Comparison of ENCODE assay signal across 21 mouse cellular contexts in the genomic region with DNA sequence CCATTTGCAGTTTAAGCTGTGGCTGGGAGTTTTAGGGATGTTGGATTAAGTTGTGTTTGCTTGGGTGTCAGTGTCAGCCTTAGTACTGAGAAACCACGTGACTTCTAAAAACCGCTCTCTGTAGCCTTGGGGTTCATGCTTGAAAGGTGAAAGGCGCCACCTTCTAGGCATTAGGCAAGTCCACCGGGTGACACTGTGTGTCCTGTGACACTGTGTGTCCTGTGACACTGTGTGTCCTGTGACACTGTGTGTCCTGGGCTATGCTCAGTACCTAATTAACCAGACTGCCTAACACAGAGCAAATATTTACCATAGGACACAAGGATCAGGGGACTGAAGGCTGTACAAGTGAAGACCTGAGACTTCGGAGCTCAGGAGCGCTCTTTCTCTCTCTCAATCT. TPM values are rescaled to one million over a fixed set of nuclear protein-coding genes. Genes with fewer than 3 reads are reported as not detected.
DNase-seq lines count a peak whose midpoint lies in the region; ATAC-seq and TF ChIP-seq lines count a peak whose summit lies in the region.
"Had no signal": no experiment of that assay in that cellular context is flagged by ENCODE, and none has a peak within 500 bp of the region (broad histone marks: within the 10 kb centered on the region; RNA-seq: fewer than 3 reads in every experiment).

No protein-coding gene starts in this region.

- no peak for DNase-seq in heart, adult 11 months
- DNase-seq in liver, postnatal 0 days = no peak
- no peak for DNase-seq in forebrain, embryonic 11.5 days (ENCODE audit: low spot score)
- DNase-seq: adrenal gland, adult 2 months; adrenal gland, postnatal 25 days; cerebellum, adult 18-20 months; cerebellum, adult 9-11 months; cerebellum, postnatal 36 days; gastrocnemius, adult 2 months; gastrocnemius, postnatal 25 days; heart, postnatal 4 days; kidney, adult 18-20 months had no signal

- H3K9ac ChIP-seq in heart, embryonic 14.5 days (ENCODE audit: low read length) = peak overlapping the region; percentile 74
- H3K9ac ChIP-seq in intestine, postnatal 0 days (ENCODE audit: low read depth, low read length) = no peak overlapping the region
- H3K9ac ChIP-seq in intestine, embryonic 15.5 days = no peak overlapping the region
- no peak overlapping the region for H3K9ac ChIP-seq in liver, embryonic 16.5 days (ENCODE audit: low read depth, low read length)
- H3K9ac ChIP-seq in liver, postnatal 0 days (replicated peaks) = no peak overlapping the region
- H3K9ac ChIP-seq in forebrain, embryonic 11.5 days (ENCODE audit: low read length) = no peak overlapping the region
- H3K9ac ChIP-seq: forebrain, embryonic 13.5 days; hindbrain, embryonic 12.5 days had no signal

- no peak overlapping the region for H3K4me3 ChIP-seq in heart, embryonic 14.5 days (ENCODE audit: control insufficient read depth in 1 of 2, insufficient read depth in 1 of 2, low read depth in 1 of 2, low read length in 2 of 2)
- H3K4me3 ChIP-seq in intestine, postnatal 0 days (ENCODE audit: low read depth, low read length) = no peak overlapping the region
- H3K4me3 ChIP-seq in intestine, embryonic 15.5 days (replicated peaks) = no peak overlapping the region
- no peak overlapping the region for H3K4me3 ChIP-seq in liver, embryonic 16.5 days (ENCODE audit: low read depth, low read length)
- H3K4me3 ChIP-seq in liver, postnatal 0 days (ENCODE audit: low read depth, low read length) = no peak overlapping the region
- no peak overlapping the region for H3K4me3 ChIP-seq in forebrain, embryonic 11.5 days (ENCODE audit: low read depth, low read length)
- H3K4me3 ChIP-seq: forebrain, embryonic 13.5 days; gastrocnemius, adult 2 months; hindbrain, embryonic 12.5 days had no signal

- TF ChIP-seq EP300 in liver, postnatal 0 days (IDR thresholded peaks at IDR 0.05; ENCODE audit: low read depth) = no peak

- 0 out of 2 replicates have a peak, but pooled peaks cover 9% of the 10 kb centered on the region for H3K9me3 ChIP-seq in heart, embryonic 14.5 days (ENCODE audit: control insufficient read depth, low read length)
- no peaks in the 10 kb centered on the region for H3K9me3 ChIP-seq in intestine, postnatal 0 days (ENCODE audit: control insufficient read depth)
- no peaks in the 10 kb centered on the region for H3K9me3 ChIP-seq in intestine, embryonic 15.5 days
- no peaks in the 10 kb centered on the region for H3K9me3 ChIP-seq in liver, embryonic 16.5 days (replicated peaks; ENCODE audit: control insufficient read depth, low read length)
- peaks cover 2% of the 10 kb centered on the region; the same call in 1 of the 2 replicates for H3K9me3 ChIP-seq in liver, postnatal 0 days (ENCODE audit: low read length)
- no peaks in the 10 kb centered on the region for H3K9me3 ChIP-seq in forebrain, embryonic 11.5 days (ENCODE audit: control insufficient read depth, low read length)
- H3K9me3 ChIP-seq: hindbrain, embryonic 12.5 days had no signal

- TF ChIP-seq CTCF in intestine, postnatal 0 days (IDR thresholded peaks at IDR 0.05; ENCODE audit: low read depth) = no peak
- no peak for TF ChIP-seq CTCF in liver, postnatal 0 days (IDR thresholded peaks at IDR 0.05; ENCODE audit: low read depth)

- H3K27me3 ChIP-seq in heart, embryonic 14.5 days (ENCODE audit: control insufficient read depth, insufficient read depth, low read length) = no peaks in the 10 kb centered on the region
- no peaks in the 10 kb centered on the region for H3K27me3 ChIP-seq in intestine, postnatal 0 days (replicated peaks; ENCODE audit: control insufficient read depth, insufficient read depth, low read length)
- H3K27me3 ChIP-seq in intestine, embryonic 15.5 days (replicated peaks) = no peaks in the 10 kb centered on the region; the same call in 1 of the 2 replicates
- peaks cover 6% of the 10 kb centered on the region; the same call in 1 of the 2 replicates for H3K27me3 ChIP-seq in liver, embryonic 16.5 days (ENCODE audit: control insufficient read depth, insufficient read depth, low read depth, low read length)
- no peaks in the 10 kb centered on the region for H3K27me3 ChIP-seq in liver, postnatal 0 days (ENCODE audit: insufficient read depth, low read length)
- H3K27me3 ChIP-seq in forebrain, embryonic 11.5 days (ENCODE audit: control insufficient read depth, insufficient read depth, low read length) = no peaks in the 10 kb centered on the region; the same call in 1 of the 2 replicates

- 83% methylated on average over 6 of the region's 6 CpGs for WGBS in heart, embryonic 14.5 days
- WGBS in intestine, postnatal 0 days = 65% methylated on average over 6 of the region's 6 CpGs
- 69% methylated on average over 6 of the region's 6 CpGs for WGBS in intestine, embryonic 15.5 days
- WGBS in liver, embryonic 16.5 days (ENCODE audit: insufficient replicate concordance) = 76% methylated on average over 6 of the region's 6 CpGs
- WGBS in liver, postnatal 0 days (ENCODE audit: insufficient replicate concordance) = 77% methylated on average over 6 of the region's 6 CpGs
- 74% methylated on average over 6 of the region's 6 CpGs for WGBS in forebrain, embryonic 11.5 days

- peak overlapping the region; percentile 87; the same call in 1 of the 2 replicates for H3K4me2 ChIP-seq in heart, embryonic 14.5 days (ENCODE audit: low read length)
- 0 out of 2 replicates have a peak overlapping the region, but pooled peaks have one; percentile 71 for H3K4me2 ChIP-seq in intestine, postnatal 0 days (replicated peaks; ENCODE audit: low read depth)
- no peak overlapping the region for H3K4me2 ChIP-seq in intestine, embryonic 15.5 days (replicated peaks)
- H3K4me2 ChIP-seq in liver, embryonic 16.5 days (ENCODE audit: low read depth, low read length) = no peak overlapping the region
- no peak overlapping the region for H3K4me2 ChIP-seq in liver, postnatal 0 days (ENCODE audit: low read depth, low read length)
- H3K4me2 ChIP-seq in forebrain, embryonic 11.5 days (ENCODE audit: low read depth, low read length, severe bottlenecking) = no peak overlapping the region
- H3K4me2 ChIP-seq: forebrain, embryonic 13.5 days; hindbrain, embryonic 12.5 days had no signal

- H3K36me3 ChIP-seq in heart, embryonic 14.5 days (ENCODE audit: control insufficient read depth, insufficient read depth, low read length) = peaks cover 5% of the 10 kb centered on the region; the same call in 1 of the 2 replicates
- no peaks in the 10 kb centered on the region for H3K36me3 ChIP-seq in intestine, postnatal 0 days (ENCODE audit: control insufficient read depth, insufficient read depth)
- H3K36me3 ChIP-seq in intestine, embryonic 15.5 days = no peaks in the 10 kb centered on the region
- no peaks in the 10 kb centered on the region for H3K36me3 ChIP-seq in liver, embryonic 16.5 days (ENCODE audit: control insufficient read depth, insufficient read depth)
- H3K36me3 ChIP-seq in liver, postnatal 0 days (replicated peaks; ENCODE audit: insufficient read depth, low read length) = no peaks in the 10 kb centered on the region
- H3K36me3 ChIP-seq in forebrain, embryonic 11.5 days (ENCODE audit: control insufficient read depth, insufficient read depth, low read length) = no peaks in the 10 kb centered on the region
- H3K36me3 ChIP-seq: embryonic facial prominence, embryonic 13.5 days; hindbrain, embryonic 12.5 days had no signal

- no peak for ATAC-seq in heart, embryonic 14.5 days (ENCODE audit: insufficient number of reproducible peaks, insufficient read depth, low FRiP score, low read depth)
- ATAC-seq in intestine, postnatal 0 days = no peak
- no peak for ATAC-seq in intestine, embryonic 15.5 days
- peak; percentile 49 for ATAC-seq in liver, embryonic 16.5 days (ENCODE audit: low read depth)
- peak; percentile 62 for ATAC-seq in liver, postnatal 0 days
- ATAC-seq in forebrain, embryonic 11.5 days (replicated peaks; ENCODE audit: low FRiP score) = no peak
- ATAC-seq: forebrain, embryonic 13.5 days; hindbrain, embryonic 16.5 days; inflammation-experienced regulatory T-cells, adult 6 months had no signal

- peak overlapping the region in 1 of 2 experiments; percentile 95; a peak in 2 of 4 replicates for H3K27ac ChIP-seq in heart, embryonic 14.5 days (replicated peaks in 1 of 2; ENCODE audit: control insufficient read depth in 1 of 2, insufficient read depth in 1 of 2, low read depth in 2 of 2, low read length in 2 of 2)
- H3K27ac ChIP-seq in intestine, postnatal 0 days (ENCODE audit: low read depth, low read length) = no peak overlapping the region
- H3K27ac ChIP-seq in intestine, embryonic 15.5 days = no peak overlapping the region
- H3K27ac ChIP-seq in liver, embryonic 16.5 days (ENCODE audit: low read length) = no peak overlapping the region
- H3K27ac ChIP-seq in liver, postnatal 0 days (ENCODE audit: low read depth) = no peak overlapping the region
- H3K27ac ChIP-seq in forebrain, embryonic 11.5 days (ENCODE audit: low read depth, low read length) = no peak overlapping the region
- H3K27ac ChIP-seq: embryonic facial prominence, embryonic 13.5 days; forebrain, embryonic 13.5 days; gastrocnemius, adult 2 months; hindbrain, embryonic 12.5 days had no signal

- H3K4me1 ChIP-seq in heart, embryonic 14.5 days (ENCODE audit: control insufficient read depth in 2 of 2, insufficient read depth in 2 of 2, low read length in 2 of 2) = peaks cover 34 to 52% of the 10 kb centered on the region in 2 experiments
- peaks cover 8% of the 10 kb centered on the region; the same call in 1 of the 2 replicates for H3K4me1 ChIP-seq in intestine, postnatal 0 days (replicated peaks; ENCODE audit: control insufficient read depth, insufficient read depth, low read length)
- peaks cover 16% of the 10 kb centered on the region for H3K4me1 ChIP-seq in intestine, embryonic 15.5 days (replicated peaks)
- H3K4me1 ChIP-seq in liver, embryonic 16.5 days (ENCODE audit: control insufficient read depth, low read depth, low read length) = peaks cover 20% of the 10 kb centered on the region
- H3K4me1 ChIP-seq in liver, postnatal 0 days (ENCODE audit: insufficient read depth) = peaks cover 18% of the 10 kb centered on the region
- H3K4me1 ChIP-seq in forebrain, embryonic 11.5 days (replicated peaks; ENCODE audit: control insufficient read depth, insufficient read depth, low read length) = peaks cover 4% of the 10 kb centered on the region

RNA-seq across cellular contexts. Expression of a gene that starts 33.3 kb away (rescaled TPM):
- 4.2 and 5.0 TPM in 2 replicates for polyA plus RNA-seq in heart, embryonic 14.5 days (2014; fragmentation: Nextera tagmentation; extraction: Ambion mirVana)
- 0.94 and 1.4 TPM in 2 replicates for polyA plus RNA-seq in intestine, postnatal 0 days (2015; fragmentation: Nextera tagmentation; extraction: Ambion mirVana)
- 5.1 and 6.5 TPM in 2 replicates for polyA plus RNA-seq in intestine, embryonic 15.5 days (2015; fragmentation: Nextera tagmentation; extraction: Ambion mirVana)
- polyA plus RNA-seq in liver, embryonic 16.5 days (2015; fragmentation: Nextera tagmentation; extraction: Ambion mirVana) = 4.6 and 5.3 TPM in 2 replicates
- 1.6 and 2.7 TPM in 2 replicates for polyA plus RNA-seq in liver, postnatal 0 days (2015; fragmentation: Nextera tagmentation; extraction: Ambion mirVana)
- 11.1 and 11.3 TPM in 2 replicates for polyA plus RNA-seq in forebrain, embryonic 11.5 days (2014; fragmentation: Nextera tagmentation; extraction: Ambion mirVana)

RNA-seq across cellular contexts. Expression of a gene that starts 38.8 kb away (rescaled TPM):
- polyA plus RNA-seq in heart, embryonic 14.5 days (2014; fragmentation: Nextera tagmentation; extraction: Ambion mirVana) = 172 and 177 TPM in 2 replicates
- 0.08 and 0.58 TPM in 2 replicates for polyA plus RNA-seq in intestine, postnatal 0 days (2015; fragmentation: Nextera tagmentation; extraction: Ambion mirVana)
- 0.14 TPM in 1 of 2 replicates, not detected in the other for polyA plus RNA-seq in intestine, embryonic 15.5 days (2015; fragmentation: Nextera tagmentation; extraction: Ambion mirVana)
- not detected in 2 replicates for polyA plus RNA-seq in liver, embryonic 16.5 days (2015; fragmentation: Nextera tagmentation; extraction: Ambion mirVana)
- not detected in 2 replicates for polyA plus RNA-seq in liver, postnatal 0 days (2015; fragmentation: Nextera tagmentation; extraction: Ambion mirVana)
- polyA plus RNA-seq in forebrain, embryonic 11.5 days (2014; fragmentation: Nextera tagmentation; extraction: Ambion mirVana) = not detected in 2 replicates
- polyA plus RNA-seq: forebrain, embryonic 13.5 days; hindbrain, embryonic 12.5 days; hindbrain, embryonic 16.5 days; inflammation-experienced regulatory T-cells, adult 6 months had no signal

RNA-seq across cellular contexts. Expression of a gene that starts 49.3 kb away (rescaled TPM):
- 5.2 and 8.0 TPM in 2 replicates for polyA plus RNA-seq in heart, embryonic 14.5 days (2014; fragmentation: Nextera tagmentation; extraction: Ambion mirVana)
- polyA plus RNA-seq in intestine, postnatal 0 days (2015; fragmentation: Nextera tagmentation; extraction: Ambion mirVana) = 11.2 and 11.6 TPM in 2 replicates
- 6.6 and 6.9 TPM in 2 replicates for polyA plus RNA-seq in intestine, embryonic 15.5 days (2015; fragmentation: Nextera tagmentation; extraction: Ambion mirVana)
- polyA plus RNA-seq in liver, embryonic 16.5 days (2015; fragmentation: Nextera tagmentation; extraction: Ambion mirVana) = 2.1 and 2.6 TPM in 2 replicates
- polyA plus RNA-seq in liver, postnatal 0 days (2015; fragmentation: Nextera tagmentation; extraction: Ambion mirVana) = 2.5 and 2.7 TPM in 2 replicates
- 4.5 and 4.9 TPM in 2 replicates for polyA plus RNA-seq in forebrain, embryonic 11.5 days (2014; fragmentation: Nextera tagmentation; extraction: Ambion mirVana)

RNA-seq across cellular contexts. Expression of a gene that starts 55.8 kb away (rescaled TPM):
- polyA plus RNA-seq in heart, embryonic 14.5 days (2014; fragmentation: Nextera tagmentation; extraction: Ambion mirVana) = 156 and 173 TPM in 2 replicates
- 287 and 304 TPM in 2 replicates for polyA plus RNA-seq in intestine, postnatal 0 days (2015; fragmentation: Nextera tagmentation; extraction: Ambion mirVana)
- polyA plus RNA-seq in intestine, embryonic 15.5 days (2015; fragmentation: Nextera tagmentation; extraction: Ambion mirVana) = 246 and 261 TPM in 2 replicates
- polyA plus RNA-seq in liver, embryonic 16.5 days (2015; fragmentation: Nextera tagmentation; extraction: Ambion mirVana) = 73.9 and 80.2 TPM in 2 replicates
- 83.4 and 87.1 TPM in 2 replicates for polyA plus RNA-seq in liver, postnatal 0 days (2015; fragmentation: Nextera tagmentation; extraction: Ambion mirVana)
- 141 and 154 TPM in 2 replicates for polyA plus RNA-seq in forebrain, embryonic 11.5 days (2014; fragmentation: Nextera tagmentation; extraction: Ambion mirVana)

RNA-seq across cellular contexts. Expression of a gene that starts 57.5 kb away (rescaled TPM):
- 1.5 TPM in 2 replicates for polyA plus RNA-seq in heart, embryonic 14.5 days (2014; fragmentation: Nextera tagmentation; extraction: Ambion mirVana)
- 0.35 and 0.39 TPM in 2 replicates for polyA plus RNA-seq in intestine, postnatal 0 days (2015; fragmentation: Nextera tagmentation; extraction: Ambion mirVana)
- polyA plus RNA-seq in intestine, embryonic 15.5 days (2015; fragmentation: Nextera tagmentation; extraction: Ambion mirVana) = 1.2 and 1.6 TPM in 2 replicates
- 0.21 and 0.33 TPM in 2 replicates for polyA plus RNA-seq in liver, embryonic 16.5 days (2015; fragmentation: Nextera tagmentation; extraction: Ambion mirVana)
- polyA plus RNA-seq in liver, postnatal 0 days (2015; fragmentation: Nextera tagmentation; extraction: Ambion mirVana) = 0.19 and 0.33 TPM in 2 replicates
- polyA plus RNA-seq in forebrain, embryonic 11.5 days (2014; fragmentation: Nextera tagmentation; extraction: Ambion mirVana) = 3.2 and 4.2 TPM in 2 replicates
- polyA plus RNA-seq: inflammation-experienced regulatory T-cells, adult 6 months had no signal

Comparison
In these comparisons a context has a peak if more than half of its experiments do, and no peak if none do; other contexts are left out.
1. H3K4me2 ChIP-seq: peak in heart, embryonic 14.5 days (single experiment) and intestine, postnatal 0 days (single experiment); none in intestine, embryonic 15.5 days (single experiment), liver, embryonic 16.5 days (single experiment), liver, postnatal 0 days (single experiment) and forebrain, embryonic 11.5 days (single experiment).
2. ATAC-seq: peak in liver, embryonic 16.5 days (single experiment) and liver, postnatal 0 days (single experiment); none in heart, embryonic 14.5 days (single experiment), intestine, postnatal 0 days (single experiment), intestine, embryonic 15.5 days (single experiment) and forebrain, embryonic 11.5 days (single experiment).
3. RNA of a gene that starts 38.8 kb away (polyA plus RNA-seq): 172 to 177 TPM in heart, embryonic 14.5 days; 0.08 to 0.58 TPM in intestine, postnatal 0 days, 0.14 TPM in intestine, embryonic 15.5 days, not detected in liver, embryonic 16.5 days, not detected in liver, postnatal 0 days and not detected in forebrain, embryonic 11.5 days; every median in the first group is over 100 times any median in the second.